Mouse (Mus musculus) bone marrow, adult 2 months (tissue): ENCODE measurements around the gene Cd274. TPM values are rescaled to one million over a fixed set of nuclear protein-coding genes. Genes with fewer than 3 reads are reported as not detected.

Experiments used
- H3K27ac ChIP-seq: fragments of 200-500 bp; 2 replicates; pipeline ENCODE4 v1.5.1; 2012; ENCODE audit warnings: low read depth, mild to moderate bottlenecking, control low read depth, inconsistent platforms, low read length; ENCODE audit not compliant: control insufficient read depth, poor library complexity, insufficient read depth
- H3K4me1 ChIP-seq: fragments of 200-500 bp; 2 replicates; pipeline ENCODE4 v1.6.1; 2011; ENCODE audit warnings: low read length; ENCODE audit not compliant: control insufficient read depth, insufficient read depth
- H3K4me3 ChIP-seq: fragments of 200-500 bp; replicated peaks from 2 replicates; pipeline ENCODE3; 2011; ENCODE audit warnings: mild to moderate bottlenecking, low read depth, low read length, control low read depth; ENCODE audit not compliant: control insufficient read depth
- CTCF ChIP-seq: fragments of 200-500 bp; IDR thresholded peaks from 2 replicates; pipeline ENCODE4 v1.5.1; 2011; ENCODE audit warnings: low read length, control low read depth; ENCODE audit not compliant: control insufficient read depth, insufficient read depth
- POLR2A ChIP-seq: fragments of 200-500 bp; IDR thresholded peaks from 2 replicates; pipeline ENCODE4 v1.6.1; 2011; ENCODE audit warnings: low read depth, mild to moderate bottlenecking, control low read depth, low read length, borderline replicate concordance; ENCODE audit not compliant: control insufficient read depth
- WGBS: fragments of 180-500 bp; shearing (Covaris S2); methylation state at CpG from one replicate; pipeline ENCODE4 v1.1.7; 2018; 5-methylcytosine and 5-hydroxymethylcytosine counted together
- polyA plus RNA-seq: library from polyadenylated mRNA; stranded (reverse); fragments of >200 nt; gene quantifications from 2 replicates; pipeline ENCODE4 v1.2.4, GENCODE M21; 2011; ENCODE audit warnings: low replicate concordance; ENCODE audit not compliant: missing spikeins, insufficient read depth, insufficient read length

Gene Cd274
- polyA plus RNA-seq, 1 experiment: 2.9 TPM

DNA sequence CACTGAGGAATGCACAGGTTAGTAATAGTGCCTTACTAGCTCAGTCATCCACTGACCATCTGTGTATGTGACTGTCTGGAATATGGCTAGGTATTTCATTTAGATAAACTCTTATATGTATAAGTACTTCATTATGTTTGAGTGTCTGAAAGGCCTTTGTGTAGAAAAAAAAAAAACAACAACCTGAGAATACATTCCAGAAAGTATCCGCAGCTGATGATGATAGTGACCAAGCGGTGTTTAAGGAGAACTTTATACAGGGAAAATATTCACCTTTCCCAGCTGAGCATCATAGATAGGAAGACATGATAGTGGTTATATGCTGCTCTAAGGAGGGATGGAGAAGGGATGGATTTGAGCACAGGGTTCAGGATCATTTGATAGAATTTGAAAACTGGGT is 786 bp downstream of the Cd274 start:
- H3K27ac ChIP-seq: no peak overlapping the region
- H3K4me1 ChIP-seq: peaks cover 3% of the 10 kb centered on the region; the same call in 1 of the 2 replicates
- no peak for TF ChIP-seq POLR2A
- no peak for TF ChIP-seq CTCF
- no peak overlapping the region for H3K4me3 ChIP-seq
- 40% methylated on average over 2 of the region's 2 CpGs for WGBS

DNA sequence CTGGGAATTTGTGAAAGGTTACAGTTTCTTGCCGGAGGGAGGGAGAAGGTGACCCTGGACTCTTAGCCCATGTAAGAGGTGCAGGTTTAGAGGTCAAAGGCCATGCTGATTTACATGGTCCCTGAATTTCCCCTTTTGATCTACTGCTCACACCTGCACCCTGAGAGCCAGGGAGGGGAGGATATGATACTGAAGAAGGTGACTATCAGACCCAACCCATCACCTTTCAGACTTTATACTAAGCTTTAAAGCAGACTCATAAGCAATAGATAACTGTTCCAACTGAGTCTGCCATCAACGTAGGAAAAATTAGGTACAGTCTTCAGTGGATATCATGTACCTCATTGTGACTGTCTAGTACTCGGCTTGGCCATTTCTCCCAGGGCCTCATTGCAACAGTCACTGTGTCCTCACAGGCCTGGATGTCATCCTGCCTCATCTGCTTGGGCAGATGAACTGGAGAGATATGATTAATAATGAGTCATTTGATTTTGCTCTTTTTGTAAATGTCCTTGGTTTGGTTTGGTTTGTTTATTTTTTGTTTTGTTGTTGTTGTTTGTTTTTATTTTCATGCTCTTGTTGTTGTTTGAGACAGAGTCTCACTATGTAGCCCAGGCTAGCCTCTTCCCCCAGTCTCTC is 1.5 kb downstream of the Cd274 start:
- TF ChIP-seq POLR2A (no peak), CTCF (no peak)
- Histone ChIP-seq H3K27ac (no peak overlapping the region), H3K4me3 (no peak overlapping the region), H3K4me1 (peaks cover 3% of the 10 kb centered on the region; the same call in 1 of the 2 replicates)
- 19% methylated on average over 3 of the region's 3 CpGs for WGBS

DNA sequence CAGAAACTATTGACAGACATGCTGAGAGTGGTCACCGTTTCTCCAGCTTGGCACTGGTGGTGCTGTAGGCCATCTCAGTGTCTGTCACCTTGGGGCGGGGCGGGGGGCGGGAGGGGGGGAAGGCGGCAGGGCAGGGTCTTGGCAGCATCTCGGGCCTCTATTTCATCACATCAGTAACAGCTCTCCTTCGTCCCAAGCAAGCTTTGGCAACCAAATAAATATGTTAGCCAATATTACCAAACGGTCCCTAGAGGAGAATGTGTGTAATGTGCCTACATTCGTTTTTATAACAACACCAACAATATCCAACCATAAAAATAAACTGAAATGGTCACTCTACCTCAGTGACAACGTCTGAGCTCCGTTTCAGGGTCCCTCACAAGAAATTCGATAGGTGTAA is 2.9 kb downstream of the Cd274 start:
- TF ChIP-seq CTCF (no peak), POLR2A (no peak)
- Histone ChIP-seq H3K27ac (no peak overlapping the region), H3K4me1 (peaks cover 1% of the 10 kb centered on the region; the same call in 1 of the 2 replicates), H3K4me3 (no peak overlapping the region)
- WGBS: 33% methylated on average over 12 of the region's 12 CpGs

DNA sequence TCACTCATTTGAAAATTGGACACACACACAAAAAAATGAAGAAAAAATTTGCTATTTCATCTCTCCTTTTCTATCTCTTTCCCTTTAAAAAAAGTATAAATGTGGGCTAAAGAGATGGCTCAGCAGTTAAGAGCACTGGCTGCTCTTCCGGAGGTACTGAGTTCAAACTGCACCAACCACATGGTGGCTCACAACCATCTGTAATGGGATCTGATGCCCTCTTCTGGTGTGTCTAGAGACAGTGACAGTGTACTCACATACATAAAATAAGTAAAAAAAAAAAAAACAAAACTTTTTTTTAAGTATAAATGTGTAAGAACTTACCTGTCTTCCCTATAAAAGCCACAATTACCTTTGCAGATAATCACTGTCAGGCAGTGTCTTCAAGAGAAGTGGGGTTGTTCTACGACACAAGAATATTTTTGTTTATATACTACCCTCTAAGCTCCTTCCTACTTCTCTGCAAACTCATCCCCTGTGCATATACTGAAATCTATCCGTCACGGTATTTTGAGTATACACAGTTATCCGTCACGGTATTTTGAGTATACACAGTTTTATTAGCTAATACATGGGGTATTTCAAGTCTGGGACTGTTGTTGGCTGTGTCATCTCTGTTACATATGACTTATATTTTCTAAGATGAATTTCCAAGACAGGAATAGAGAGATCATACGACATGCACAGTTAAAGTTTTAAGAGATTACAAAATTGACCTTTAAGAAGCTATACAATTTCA is 3.5 kb downstream of the Cd274 start:
- 54% methylated on average over 7 of the region's 7 CpGs for WGBS
- TF ChIP-seq POLR2A: no peak
- TF ChIP-seq CTCF: no peak
- no peak overlapping the region for H3K27ac ChIP-seq
- peaks cover 1% of the 10 kb centered on the region; the same call in 1 of the 2 replicates for H3K4me1 ChIP-seq
- H3K4me3 ChIP-seq: no peak overlapping the region

DNA sequence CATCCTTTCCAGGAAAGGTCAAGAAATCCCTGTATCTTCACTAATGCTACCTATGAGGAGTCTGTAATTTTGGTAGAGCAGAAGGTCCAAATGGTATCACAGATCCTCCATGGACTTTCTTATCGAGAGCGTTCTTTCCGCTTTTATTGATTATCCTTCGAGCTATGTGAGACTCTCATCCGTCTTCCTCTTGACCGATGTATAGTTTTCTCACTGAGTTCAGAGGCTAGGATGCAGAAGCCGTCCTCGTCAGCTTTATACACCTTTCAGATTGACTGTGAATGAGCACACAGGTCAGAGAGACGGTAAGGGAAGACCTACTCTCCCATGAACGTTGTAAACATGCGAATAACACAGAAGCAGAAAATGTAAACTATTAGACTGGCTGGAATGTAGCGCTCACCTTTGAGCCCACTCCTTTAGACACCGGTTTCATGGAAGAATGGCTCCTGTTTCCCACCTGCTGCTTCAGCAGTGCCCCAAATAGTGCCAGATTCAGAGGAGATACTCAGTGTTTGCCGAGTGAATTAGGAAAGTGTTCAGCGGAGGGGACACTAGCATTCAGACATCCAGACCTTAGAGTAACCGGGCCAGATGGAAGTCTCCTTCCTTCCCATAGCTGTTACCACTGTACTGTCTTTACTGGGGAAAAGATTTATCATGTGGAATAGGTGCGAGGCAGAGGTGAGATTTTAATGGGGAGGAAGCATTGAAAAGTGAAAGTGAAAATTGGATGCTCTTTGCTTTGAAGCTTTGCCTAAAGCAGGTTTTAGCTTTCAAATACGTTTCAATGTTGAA is 4.2 kb downstream of the Cd274 start:
- H3K27ac ChIP-seq: peak overlapping the region; percentile 40; the same call in 1 of the 2 replicates
- TF ChIP-seq POLR2A (no peak), CTCF (no peak)
- WGBS: 25% methylated on average over 18 of the region's 18 CpGs
- peaks cover 1% of the 10 kb centered on the region; the same call in 1 of the 2 replicates for H3K4me1 ChIP-seq
- peak overlapping the region; percentile 70 for H3K4me3 ChIP-seq

DNA sequence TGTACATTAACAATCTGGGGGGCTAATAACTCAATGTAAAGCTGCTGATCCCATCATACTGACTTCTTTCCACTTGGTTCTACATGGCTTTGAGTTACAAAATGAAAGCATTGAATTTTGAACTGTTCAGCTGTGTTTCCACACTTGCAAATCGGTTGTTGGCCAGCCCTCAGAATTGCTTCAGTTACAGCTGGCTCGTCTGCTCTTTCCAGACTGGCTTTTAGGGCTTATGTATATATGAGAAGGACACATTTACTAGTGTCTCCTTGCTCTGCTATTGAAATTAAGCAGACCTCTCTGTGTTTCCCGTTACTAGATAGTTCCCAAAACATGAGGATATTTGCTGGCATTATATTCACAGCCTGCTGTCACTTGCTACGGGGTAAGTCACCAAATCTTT is 4.9 kb downstream of the Cd274 start:
- TF ChIP-seq POLR2A: no peak
- no peak for TF ChIP-seq CTCF
- H3K4me1 ChIP-seq: peaks cover 1% of the 10 kb centered on the region; the same call in 1 of the 2 replicates
- 4% methylated on average over 4 of the region's 4 CpGs for WGBS
- H3K27ac ChIP-seq: peak overlapping the region; percentile 2; the same call in 1 of the 2 replicates
- peak overlapping the region; percentile 70 for H3K4me3 ChIP-seq

DNA sequence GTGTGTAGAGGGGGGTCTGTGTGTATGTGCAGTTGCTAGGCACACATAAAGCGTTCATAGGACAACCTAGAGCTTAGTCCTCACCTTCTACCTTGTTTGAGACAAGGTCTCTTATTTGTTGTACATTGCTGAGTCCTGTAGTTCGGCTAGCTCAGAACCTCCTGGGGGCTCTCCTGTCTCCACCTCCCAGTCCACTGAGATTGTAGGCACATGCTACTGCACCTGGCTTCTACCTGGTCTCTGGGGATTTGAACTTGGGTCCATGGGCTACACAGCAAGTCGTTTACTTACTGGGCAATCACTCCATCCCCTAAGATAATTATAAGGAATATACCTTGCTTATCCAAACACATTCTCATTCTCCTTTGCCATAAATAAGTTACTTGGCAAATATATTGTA is 5.4 kb downstream of the Cd274 start:
- Histone ChIP-seq H3K4me1 (peaks cover 1% of the 10 kb centered on the region; the same call in 1 of the 2 replicates), H3K4me3 (no peak overlapping the region), H3K27ac (no peak overlapping the region)
- WGBS: 40% methylated on average over 3 of the region's 3 CpGs
- no peak for TF ChIP-seq CTCF
- no peak for TF ChIP-seq POLR2A

DNA sequence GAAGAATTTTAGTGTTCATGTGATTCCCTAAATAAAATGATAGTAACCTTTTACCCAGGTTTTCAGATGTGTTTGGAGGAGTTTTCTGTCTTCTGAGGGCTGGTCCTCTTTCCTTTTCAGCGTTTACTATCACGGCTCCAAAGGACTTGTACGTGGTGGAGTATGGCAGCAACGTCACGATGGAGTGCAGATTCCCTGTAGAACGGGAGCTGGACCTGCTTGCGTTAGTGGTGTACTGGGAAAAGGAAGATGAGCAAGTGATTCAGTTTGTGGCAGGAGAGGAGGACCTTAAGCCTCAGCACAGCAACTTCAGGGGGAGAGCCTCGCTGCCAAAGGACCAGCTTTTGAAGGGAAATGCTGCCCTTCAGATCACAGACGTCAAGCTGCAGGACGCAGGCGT is 6.2 kb downstream of the Cd274 start:
- H3K4me1 ChIP-seq: peaks cover 1% of the 10 kb centered on the region; the same call in 1 of the 2 replicates
- no peak overlapping the region for H3K27ac ChIP-seq
- H3K4me3 ChIP-seq: no peak overlapping the region
- 88% methylated on average over 11 of the region's 11 CpGs for WGBS
- TF ChIP-seq CTCF: no peak
- TF ChIP-seq POLR2A: no peak
